Mouse (Mus musculus): ENCODE results near the gene Ap3s2.

Gene Ap3s2

DNA sequence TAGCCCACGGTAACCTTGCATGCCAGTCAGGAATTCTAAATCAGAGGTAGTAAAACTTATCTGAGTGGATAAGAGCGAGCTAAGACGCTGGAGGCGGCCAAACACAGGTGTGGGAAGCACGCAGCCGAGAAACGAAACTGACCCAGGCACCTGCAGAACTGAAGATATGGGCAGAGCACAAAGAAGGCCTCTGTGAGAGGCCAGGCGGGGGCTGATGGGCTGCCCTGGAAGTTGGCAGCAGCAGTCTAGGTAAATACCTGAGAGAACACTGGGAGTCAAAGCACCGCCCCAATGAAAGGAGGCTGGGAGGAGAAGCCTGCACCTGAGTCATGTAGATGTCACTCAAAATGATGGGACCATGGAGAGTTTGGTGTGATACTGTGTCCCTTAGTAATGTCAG lies 31.8 kb downstream of the Ap3s2 start:
- DNase-seq (ENCODE audit: low spot score) = no peak

DNA sequence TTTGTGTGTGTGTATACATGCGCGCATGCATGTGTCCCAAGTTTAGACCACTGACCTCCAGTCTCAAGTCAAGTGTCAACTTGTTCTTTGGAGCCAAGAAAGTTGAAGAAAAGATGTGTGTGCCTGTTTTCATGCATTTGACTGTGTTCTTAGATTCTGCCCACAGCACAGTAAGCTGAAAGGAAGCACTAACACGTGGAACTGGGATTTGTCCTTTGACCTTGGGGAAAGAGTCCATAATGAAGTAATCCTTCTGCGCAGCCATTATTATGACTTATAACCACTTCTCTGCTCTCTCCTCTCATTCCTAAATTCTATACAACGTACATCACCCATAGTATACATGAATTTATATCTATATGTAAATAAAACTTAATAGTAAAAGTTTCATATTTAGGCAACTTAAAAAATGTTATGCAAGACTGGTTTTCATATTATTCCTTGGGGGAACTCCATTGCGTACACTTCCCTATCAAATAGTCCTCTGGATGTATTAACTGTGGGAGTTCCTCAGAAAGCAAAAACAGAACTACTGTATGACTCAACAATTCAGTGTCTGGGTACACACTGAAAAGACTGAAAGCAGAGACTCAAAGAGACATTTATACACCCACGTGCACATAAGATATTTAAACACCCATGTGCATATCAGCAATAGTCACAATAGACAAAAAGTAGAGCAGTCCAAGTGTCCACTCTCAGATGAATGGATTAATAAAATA lies 36.7 kb downstream of the Ap3s2 start:
- no peak for DNase-seq (ENCODE audit: low spot score)

DNA sequence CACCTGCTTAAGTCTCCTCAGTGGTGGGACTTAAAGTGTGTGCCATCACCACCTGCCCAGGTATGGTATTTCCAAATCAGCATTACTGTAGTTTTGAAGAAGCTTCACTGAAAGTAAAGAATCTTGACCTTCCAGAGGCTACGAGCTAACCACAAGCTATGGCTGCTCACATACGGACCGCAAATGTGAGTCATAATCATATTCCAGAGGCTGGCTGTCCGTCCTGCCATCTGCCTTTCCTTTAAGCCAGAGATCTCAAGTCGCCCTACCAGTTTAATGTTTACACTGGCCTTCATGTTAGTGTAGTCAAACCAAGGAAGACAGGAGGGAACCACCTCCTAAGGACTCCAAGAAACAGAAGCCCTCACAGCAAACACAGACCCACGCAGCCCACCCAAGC lies 38.5 kb downstream of the Ap3s2 start:
- DNase-seq (ENCODE audit: low spot score) = no peak

DNA sequence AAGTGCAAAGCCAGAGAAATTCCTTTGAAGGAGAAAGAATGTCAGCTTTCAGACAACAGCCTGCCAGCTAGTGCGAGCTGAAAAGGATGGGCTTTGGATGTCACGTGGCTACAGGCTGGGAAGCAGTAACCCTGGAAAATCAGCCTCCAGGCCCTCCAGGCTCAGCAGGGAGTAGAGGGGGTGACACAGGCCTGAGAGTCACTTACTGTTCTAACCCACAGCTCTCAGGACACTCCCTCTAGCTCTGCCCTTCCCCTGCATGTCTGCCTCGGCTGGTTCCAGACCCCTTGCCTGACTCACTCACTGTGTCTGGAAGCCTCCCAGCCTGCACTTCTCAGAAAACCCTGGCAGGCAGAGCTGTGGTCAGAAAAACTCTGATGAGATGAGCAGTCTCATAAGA lies 39.5 kb downstream of the Ap3s2 start:
- no peak for DNase-seq (ENCODE audit: low spot score)

DNA sequence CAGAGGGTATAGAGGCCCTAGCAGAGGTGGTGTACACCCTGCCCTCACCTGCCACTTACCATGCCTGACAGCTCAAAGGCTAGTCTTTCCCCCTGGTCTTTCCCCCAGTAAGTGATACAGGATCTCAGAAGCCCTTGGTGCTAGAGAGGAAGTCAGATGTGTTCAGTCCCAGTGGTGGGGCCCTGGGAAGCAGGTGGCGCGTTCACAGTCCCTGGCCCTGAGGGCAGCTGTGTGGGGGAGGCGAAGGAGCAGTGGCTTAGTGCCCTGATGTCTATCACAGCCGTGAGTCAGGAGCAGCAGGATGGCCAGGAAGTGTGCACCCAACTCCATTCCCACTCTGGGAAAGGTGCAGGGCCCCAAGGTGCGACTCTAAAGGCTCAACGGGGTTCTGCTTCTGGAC lies 40.4 kb downstream of the Ap3s2 start:
- DNase-seq (ENCODE audit: low spot score) = no peak

DNA sequence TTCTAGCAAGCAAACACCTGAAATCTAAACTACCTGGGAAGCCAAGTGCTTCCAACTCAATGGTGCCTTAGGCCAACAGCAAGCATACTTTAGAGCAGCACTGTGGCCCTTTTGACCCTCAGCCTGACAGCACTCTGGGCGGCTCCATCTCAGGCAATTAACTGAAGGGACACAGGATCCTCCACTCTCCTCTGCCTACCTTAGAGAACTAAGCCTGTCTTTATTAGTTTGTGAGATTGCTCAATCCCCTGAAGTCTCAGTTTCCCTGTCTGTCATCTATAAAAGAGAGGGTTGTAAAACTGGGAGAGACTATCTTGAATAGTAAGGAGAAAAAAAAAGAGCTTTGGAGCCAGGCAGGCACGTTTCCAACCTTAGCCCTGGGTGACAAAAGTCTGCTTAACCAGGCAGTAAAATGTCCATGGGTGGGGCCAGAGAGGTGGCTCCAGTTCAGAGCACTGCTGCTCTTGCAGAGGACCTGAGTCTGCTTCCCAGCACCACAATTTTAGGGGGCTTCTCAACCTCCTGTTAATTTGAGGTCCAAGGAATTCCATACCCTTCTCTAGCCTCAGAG lies 41.9 kb downstream of the Ap3s2 start:
- no peak for DNase-seq (ENCODE audit: low spot score)

DNA sequence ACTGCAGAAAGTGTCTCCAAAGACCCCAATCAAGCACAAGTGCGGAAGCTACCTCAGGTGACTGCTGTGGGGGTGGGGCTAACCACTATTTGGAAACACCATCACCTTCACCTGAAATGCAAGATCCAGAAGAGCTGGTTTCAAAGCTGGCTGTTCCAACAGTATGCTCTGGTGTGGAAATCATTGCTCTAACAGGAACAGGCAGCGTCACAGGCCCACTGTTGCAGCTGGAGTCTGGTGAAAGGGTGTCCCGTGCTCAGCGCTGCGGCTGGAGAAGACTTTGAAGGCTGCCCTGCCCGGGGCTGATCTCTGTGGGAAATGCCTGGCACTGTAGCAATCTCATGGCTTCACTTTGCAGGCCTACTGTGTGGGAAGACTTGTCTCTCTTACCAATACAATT lies 47.0 kb downstream of the Ap3s2 start:
- no peak for DNase-seq (ENCODE audit: low spot score)

DNA sequence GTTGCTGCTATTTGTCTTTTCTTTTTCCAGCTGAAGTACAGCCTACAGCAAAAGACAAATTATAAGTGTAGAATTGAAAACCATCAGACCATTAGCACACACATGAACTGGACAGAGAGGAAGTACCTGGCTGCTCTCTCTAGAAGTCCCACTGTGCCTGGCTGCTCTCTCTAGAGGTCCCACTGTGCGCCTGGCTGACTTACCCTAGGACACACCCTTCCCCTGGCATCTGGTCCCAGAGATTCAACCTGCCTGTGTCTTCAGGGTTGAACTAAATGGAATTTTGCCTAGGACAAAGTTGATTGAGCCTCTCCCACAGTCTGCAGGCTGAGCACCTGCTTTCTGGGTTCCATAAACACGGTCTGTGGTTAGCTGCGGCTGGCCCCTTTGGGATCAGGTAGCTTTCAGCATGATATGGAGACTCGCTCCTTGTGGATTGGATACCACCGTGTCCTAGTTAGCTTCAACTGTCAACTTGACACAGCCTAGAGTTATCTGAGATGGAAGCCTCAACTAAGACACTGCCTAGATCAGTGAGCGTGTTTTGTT lies 48.6 kb downstream of the Ap3s2 start:
- no peak for DNase-seq (ENCODE audit: low spot score)

DNA sequence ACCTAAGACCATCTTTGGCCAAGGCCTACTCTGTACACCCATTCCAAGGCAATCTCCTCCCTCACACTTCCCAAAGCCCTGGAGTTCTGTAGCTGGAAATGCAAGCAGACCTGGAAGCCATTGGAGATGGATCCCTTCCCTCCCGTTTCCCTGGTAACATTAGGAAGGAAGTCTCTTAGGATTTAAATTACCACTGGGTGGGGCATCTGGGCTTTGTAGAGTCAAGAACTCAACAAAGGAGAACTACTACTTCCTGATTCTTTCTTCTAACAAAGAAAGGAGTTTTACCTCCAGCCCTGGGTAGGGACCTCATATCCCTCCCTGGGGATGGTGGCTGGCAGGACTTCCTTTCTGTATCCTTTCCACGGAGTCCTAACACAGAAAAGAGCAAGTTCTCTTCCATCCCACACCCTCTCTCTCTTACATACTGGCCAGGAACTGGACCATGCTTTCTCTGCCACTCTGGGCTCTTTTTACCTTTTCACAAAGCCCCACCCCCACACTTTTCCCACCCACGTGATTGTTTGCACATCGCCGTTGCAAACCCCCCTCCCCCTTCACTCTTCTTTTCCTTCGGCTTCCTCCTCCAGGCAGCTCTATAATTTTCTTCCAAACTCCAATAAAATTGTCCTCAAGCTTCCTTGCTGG lies 51.3 kb downstream of the Ap3s2 start:
- DNase-seq (ENCODE audit: low spot score) = no peak

DNA sequence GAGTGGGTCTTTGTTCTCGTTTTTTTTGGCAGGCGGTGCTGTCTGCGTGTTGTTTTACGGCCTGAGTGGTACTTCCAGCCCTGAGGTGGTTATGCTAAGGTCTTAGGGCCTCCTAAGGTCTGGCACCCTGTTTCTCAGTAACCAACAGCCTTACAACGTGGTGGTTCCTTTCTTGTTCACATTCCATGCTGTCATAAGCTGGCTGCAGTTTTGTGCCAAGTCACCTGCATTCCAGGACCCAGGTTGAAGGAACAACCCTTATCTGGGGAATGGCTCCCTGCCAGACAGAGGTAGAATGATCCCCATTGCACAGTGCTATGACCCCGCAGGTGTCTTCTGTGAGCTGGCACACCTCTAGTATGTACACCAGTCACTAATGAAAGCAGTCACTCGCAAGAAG lies 52.0 kb downstream of the Ap3s2 start:
- DNase-seq (ENCODE audit: low spot score) = no peak

DNA sequence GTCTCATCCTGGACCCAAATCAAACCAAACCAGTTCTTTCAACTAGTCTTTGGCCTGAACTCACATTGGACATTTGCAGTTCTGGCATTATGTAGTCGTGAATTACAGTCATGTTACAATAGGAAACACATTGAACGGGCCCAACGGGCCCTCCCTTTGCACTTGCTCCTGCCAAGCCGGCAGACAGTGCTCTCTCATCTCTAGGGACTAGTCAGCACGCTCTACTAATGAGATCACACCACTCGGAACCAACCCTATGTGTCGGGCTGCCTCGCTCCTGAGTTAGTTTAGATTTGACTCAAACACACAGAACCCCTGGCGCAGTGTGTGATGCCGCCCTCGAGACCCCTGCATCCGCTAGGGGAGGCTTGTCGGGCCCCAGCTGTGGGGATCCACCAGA lies 52.6 kb downstream of the Ap3s2 start:
- no peak for DNase-seq (ENCODE audit: low spot score)

DNA sequence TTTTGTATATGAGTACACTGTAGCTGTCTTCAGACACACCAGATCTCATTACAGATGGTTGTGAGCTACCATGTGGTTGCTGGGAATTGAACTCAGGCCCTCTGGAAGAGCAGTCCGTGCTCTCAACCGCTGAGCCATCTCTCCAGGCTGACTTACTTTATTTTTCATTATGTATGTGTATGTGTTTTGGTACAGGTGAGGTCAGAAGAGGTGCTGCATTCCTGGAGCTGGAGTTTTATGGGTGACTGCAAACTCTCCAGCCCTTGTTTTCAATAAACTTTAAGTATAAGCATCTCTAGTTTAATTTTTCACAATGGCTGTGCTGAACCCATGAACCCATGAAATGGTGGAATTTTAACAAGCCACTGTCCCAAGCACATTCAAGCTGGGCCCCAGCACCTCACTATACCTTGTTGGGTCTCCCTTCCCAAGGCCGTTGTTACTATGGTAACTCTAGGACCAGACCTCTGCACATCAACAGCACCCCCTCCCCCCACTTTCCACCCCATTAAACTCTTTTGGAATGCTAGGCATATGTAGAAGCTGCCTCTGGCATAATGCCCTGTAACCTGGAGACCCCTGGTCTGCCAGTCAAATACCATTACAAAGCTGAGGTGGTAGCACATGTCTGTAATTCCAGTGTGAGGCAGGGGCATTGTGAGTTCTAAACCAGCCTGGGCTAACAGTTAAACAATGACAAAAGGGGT lies 54.0 kb downstream of the Ap3s2 start:
- DNase-seq (ENCODE audit: low spot score) = no peak

DNA sequence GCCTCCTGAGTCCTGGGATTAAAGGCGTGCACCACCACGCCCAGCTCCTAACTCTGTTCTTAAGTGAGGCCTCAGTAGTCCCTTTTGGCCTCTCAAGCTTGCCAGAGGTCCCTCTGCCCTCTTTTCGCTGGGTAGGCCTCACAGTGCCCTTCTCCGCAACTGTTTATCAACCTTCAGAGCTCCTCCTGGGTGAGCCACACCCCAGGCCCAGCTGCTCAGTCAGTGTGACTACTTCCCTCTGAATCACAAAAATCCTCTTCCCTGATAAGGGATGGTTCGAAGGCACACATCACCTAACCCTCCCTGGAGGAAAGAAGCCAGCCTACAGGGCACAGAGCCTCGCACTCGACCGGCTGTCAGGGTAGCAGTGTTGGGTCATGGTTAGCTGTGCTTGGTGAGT lies 58.7 kb downstream of the Ap3s2 start:
- no peak for DNase-seq (ENCODE audit: low spot score)

DNA sequence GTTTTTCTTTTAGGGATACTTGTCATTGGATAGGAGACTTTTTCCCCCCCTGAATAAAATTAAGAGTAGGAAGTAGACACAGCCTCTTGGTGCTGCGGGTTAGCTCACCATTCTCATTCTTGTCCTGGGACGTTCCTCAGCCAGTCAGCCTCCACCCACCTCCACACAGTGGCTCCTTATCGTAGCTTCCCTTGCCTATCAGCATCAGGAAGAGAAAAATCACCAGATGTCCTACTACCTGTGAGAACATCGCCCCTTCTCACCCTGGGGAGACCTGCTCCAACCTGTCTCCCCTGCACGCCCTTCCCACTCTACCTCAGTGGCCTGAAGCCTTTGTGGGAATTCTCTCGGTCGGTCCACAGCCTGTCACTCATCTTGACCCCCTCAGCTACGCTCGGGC lies 59.6 kb downstream of the Ap3s2 start, which contains the start of gene Anpep:
Gene Anpep (minus strand): TSS at position 249 of the 400 bp plus-strand sequence.
- no peak for DNase-seq (ENCODE audit: low spot score)

DNA sequence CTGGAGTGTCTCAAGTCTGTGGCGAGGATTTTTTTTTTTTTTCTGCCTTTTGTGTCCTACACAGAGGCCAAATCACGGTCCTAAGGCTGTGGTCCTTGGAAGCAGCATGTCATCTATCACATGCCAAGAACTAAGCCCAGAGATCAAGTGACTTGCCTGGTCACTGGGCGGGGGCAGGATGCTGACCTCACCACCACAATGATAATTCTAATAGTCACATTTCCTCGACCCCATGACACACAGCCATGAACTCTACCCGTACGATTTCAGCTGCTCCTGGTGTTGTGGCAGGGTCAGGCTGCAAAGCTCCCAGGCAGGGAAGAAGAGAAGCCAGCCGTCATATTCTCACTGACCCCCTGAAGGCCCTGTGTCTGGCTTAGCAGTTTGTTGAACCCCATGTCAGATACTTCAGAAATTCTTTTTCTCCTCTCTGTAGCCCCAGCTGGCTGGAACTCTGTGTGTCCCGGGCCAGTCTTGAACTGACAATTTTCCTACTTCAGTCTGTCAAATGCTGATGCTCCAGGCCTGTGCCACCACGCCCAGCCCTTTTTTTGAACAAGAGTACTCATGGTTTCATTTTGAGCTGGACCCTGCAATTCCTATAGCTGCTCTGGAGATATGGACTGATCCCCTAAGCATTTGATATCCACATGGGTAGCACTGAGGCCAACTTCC lies 61.4 kb downstream of the Ap3s2 start:
- no peak for DNase-seq (ENCODE audit: low spot score)

DNA sequence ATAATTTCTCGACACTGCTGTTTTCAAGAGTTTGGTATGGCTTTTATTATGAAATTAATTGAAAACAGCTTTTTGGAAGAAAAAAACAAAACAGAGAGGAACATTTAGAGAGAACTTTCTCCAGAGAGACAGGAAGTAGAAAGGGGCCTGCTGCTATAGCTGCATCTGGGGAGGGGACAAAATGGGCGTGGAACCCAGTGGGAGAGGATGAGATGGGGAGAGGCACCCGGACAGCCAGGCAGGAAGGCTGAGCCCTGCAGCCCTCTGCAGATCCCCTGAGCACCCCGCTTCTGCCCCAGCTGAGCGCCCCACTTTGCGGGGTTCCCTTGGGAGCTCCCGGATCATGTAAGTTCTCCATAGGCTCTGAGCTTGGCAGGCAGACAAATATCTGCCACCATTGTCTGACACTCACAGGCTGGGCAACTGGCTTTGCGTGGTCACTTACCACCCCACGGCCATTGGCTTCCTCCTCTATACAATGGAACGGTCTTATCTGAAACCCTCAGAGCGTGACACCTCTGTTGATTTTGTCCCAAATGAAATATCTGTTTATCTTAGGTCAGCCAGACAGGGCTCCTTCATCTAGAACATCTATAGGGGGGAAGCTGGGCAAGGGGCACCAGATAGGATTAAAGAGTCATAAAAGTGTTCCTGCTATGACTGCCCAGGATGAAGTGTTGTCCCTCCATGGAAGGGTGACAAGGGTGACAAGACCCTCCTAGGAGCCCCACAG lies 62.1 kb downstream of the Ap3s2 start:
- DNase-seq (ENCODE audit: low spot score) = no peak

DNA sequence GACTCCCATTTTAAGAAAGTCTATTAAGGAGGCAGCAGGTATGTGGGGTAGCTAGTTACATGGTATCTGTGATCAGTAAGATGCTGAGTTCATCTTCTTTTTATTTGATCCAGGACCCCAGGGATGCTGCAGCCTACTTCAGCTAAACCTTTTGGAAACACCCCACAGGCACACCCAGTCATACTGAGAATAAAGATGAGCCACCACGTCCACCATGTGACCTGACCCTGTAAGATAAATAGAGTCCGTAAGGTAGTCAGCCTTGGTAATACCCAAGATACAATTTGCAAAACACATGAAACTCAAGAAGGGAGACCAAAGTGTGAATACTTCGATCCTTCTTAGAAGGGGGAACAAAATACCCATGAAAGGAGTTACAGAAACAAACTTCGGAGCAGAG lies 64.1 kb downstream of the Ap3s2 start:
- DNase-seq (ENCODE audit: low spot score) = no peak

DNA sequence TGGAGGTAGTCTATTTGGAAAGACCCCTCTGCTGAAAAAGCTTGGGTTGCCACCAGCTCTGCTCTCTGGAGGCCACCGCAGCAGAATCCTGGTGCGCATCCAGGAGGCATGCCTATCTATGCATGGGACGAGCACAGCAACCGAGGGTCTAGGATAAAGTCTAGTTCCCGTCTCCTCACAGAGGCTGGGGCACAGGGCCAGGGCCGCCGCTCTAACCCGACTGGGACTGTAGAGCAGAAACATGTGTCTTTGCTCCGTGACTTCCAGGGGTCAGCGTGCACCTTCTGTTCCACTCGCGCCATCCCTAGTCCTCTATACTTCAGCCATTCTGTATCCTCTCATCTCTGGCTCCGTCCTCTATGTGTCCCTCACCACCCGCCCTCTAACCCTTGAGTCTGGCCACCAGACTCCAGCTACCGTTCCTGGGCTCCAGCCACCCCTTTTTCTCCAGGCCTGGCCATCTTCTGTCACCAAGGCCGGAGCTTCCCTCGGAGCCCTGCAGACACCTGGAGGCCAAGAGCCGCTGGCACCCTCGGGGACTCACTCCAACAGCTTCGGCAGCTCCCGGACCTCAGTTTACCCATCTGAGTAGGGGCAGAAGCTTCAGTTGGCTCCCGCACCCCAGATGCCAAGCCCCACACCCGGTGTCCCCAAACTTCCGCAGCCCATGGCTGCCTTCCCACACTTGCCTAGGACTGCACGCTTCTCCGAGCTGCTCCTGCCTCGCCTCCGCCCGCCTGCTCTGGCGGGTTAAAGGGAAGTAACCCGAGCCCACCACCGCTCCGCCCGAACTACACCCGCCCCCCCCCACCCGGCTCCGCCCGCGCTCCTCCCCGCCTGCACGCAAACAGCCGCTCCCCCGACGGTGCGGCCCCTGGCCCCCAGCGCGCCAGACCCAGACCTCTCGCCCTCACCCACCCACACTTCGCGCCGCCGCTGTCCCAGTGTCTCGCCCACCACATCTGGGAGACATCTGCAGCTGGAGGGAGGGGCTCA lies 72.7 kb downstream of the Ap3s2 start:
- no peak for DNase-seq (ENCODE audit: low spot score)

DNA sequence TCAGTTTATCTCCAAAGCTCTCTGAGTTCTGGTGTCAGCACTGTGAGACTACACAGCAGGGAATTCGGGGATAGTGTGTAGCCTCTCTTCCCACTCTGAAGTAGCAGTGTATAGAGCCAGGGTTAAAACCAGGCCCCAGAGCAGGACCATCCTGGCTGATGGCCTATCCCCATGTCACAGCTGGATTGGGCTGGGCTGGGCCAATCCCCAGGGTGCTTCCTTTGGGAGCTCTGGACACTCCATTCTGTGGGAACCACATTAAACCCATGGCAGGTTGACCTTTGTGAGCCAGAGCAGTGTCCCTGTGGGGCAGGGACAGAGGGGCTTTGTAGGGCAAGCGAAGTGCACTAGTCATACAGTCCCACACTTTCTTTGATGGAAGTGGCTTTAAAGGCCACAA lies 74.1 kb downstream of the Ap3s2 start:
- DNase-seq (ENCODE audit: low spot score) = no peak

Measured in T-cell, adult 2 months (primary cell).